In the genomic region with DNA sequence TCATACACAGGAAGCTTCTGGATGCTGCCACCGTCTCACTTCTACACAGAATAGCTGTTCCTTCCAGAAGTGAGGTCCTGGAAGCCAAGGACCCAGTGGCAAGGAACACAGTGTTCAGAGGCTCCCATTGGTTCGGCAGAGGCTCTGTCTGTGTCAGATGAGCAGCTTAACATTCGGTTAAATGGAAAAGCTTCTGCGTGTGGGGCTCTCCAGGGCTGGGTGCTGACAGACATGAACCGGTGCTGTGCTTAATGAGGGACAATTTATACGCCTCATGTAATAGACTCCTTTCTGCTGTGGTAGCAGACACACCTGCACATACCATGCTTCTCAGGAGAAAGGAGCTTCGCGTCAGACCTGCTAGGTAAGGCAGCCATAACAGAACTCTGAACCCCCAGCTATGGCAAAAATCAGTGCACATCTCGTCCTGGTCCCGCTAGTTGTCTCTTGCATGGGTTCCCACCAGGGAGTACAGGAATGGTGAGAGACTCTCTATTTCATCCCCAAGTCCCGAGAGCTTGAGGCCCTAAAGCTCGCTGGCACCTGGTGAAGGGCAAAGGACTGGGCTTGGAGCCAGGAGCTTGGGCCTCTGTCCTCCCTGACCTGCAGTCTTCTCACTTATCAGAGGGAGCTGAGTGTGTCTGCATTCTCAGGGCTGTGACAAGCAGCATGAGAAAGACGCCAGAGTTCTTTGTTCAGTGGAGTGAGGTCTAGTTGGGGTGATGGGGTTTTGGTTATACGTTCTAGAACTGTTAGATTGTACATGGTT, we compare ENCODE assay signal across 11 mouse cellular contexts.
DNase-seq lines count a peak whose midpoint lies in the region; ATAC-seq and TF ChIP-seq lines count a peak whose summit lies in the region.
"Had no signal": no experiment of that assay in that cellular context is flagged by ENCODE, and none has a peak within 500 bp of the region (broad histone marks: within the 10 kb centered on the region; RNA-seq: fewer than 3 reads in every experiment).

No protein-coding gene starts in this region.

- DNase-seq in gastrocnemius, adult 2 months = peak; percentile 34
- DNase-seq in gastrocnemius, postnatal 25 days = no peak
- DNase-seq in adrenal gland, adult 8-10 months = peak; percentile 14
- peak; percentile 13 to 19 for DNase-seq in heart, postnatal 36 days
- DNase-seq in right cerebral cortex, postnatal 25 days = no peak
- no peak for DNase-seq in urinary bladder, adult 18-20 months (ENCODE audit: low spot score in 2 of 2)
- DNase-seq in c-Kit-positive CD71-positive TER-119-positive erythroid progenitor cells, embryonic 14.5 days (ENCODE audit: low spot score) = no peak
- DNase-seq: cerebellum, adult 8-10 months; kidney, postnatal 14 days had no signal

- no peak overlapping the region for H3K4me3 ChIP-seq in gastrocnemius, adult 2 months
- H3K4me3 ChIP-seq in heart, embryonic 11.5 days (ENCODE audit: low read depth, low read length) = no peak overlapping the region
- H3K4me3 ChIP-seq: forebrain, embryonic 15.5 days had no signal

- H3K4me2 ChIP-seq in heart, embryonic 11.5 days = no peak overlapping the region
- H3K4me2 ChIP-seq: forebrain, embryonic 15.5 days had no signal

- H3K4me1 ChIP-seq in heart, embryonic 11.5 days (ENCODE audit: control insufficient read depth, insufficient read depth, low read length) = peaks cover 13% of the 10 kb centered on the region; the same call in 1 of the 2 replicates
- H3K4me1 ChIP-seq: forebrain, embryonic 15.5 days had no signal

- no peak overlapping the region for H3K27ac ChIP-seq in gastrocnemius, adult 2 months
- H3K27ac ChIP-seq in heart, embryonic 11.5 days (ENCODE audit: low read depth, low read length) = peak overlapping the region; percentile 70
- H3K27ac ChIP-seq: forebrain, embryonic 15.5 days had no signal

- intact Hi-C loops in gastrocnemius, adult 2 months (cut with DNase I) = loop anchor here (10.0 kb wide), 1 partner anchor 273 kb away; no protein-coding TSS in a partner anchor
- intact Hi-C loops in heart, postnatal 36 days (cut with DNase I) = no loop called here

- WGBS in heart, embryonic 11.5 days (ENCODE audit: insufficient replicate concordance) = 50% methylated on average over 14 of the region's 14 CpGs

- H3K9ac ChIP-seq in heart, embryonic 11.5 days (ENCODE audit: low read depth, low read length) = peak overlapping the region; percentile 3; the same call in 1 of the 2 replicates
- H3K9ac ChIP-seq: forebrain, embryonic 15.5 days had no signal

- H3K36me3 ChIP-seq in heart, embryonic 11.5 days (ENCODE audit: control insufficient read depth, insufficient read depth, low read length) = no peaks in the 10 kb centered on the region
- H3K36me3 ChIP-seq: forebrain, embryonic 15.5 days had no signal

- peak; percentile 58; the same call in 1 of the 2 replicates for ATAC-seq in heart, embryonic 11.5 days (replicated peaks; ENCODE audit: insufficient number of reproducible peaks, low FRiP score, low TSS enrichment)
- ATAC-seq: forebrain, embryonic 15.5 days had no signal

- H3K27me3 ChIP-seq in heart, embryonic 11.5 days (ENCODE audit: control insufficient read depth, insufficient read depth, low read length) = no peaks in the 10 kb centered on the region
- H3K27me3 ChIP-seq: forebrain, embryonic 15.5 days had no signal

- TF ChIP-seq CTCF in gastrocnemius, adult 2 months (IDR thresholded peaks at IDR 0.05) = no peak

- H3K9me3 ChIP-seq in heart, embryonic 11.5 days (replicated peaks; ENCODE audit: control insufficient read depth, low read length) = no peaks in the 10 kb centered on the region
- H3K9me3 ChIP-seq: forebrain, embryonic 15.5 days had no signal

Comparison
In these comparisons a context has a peak if more than half of its experiments do, and no peak if none do; other contexts are left out.
1. DNase-seq: peak in gastrocnemius, adult 2 months (single experiment), adrenal gland, adult 8-10 months (single experiment) and heart, postnatal 36 days (2 of 2); none in gastrocnemius, postnatal 25 days (single experiment), right cerebral cortex, postnatal 25 days (single experiment), urinary bladder, adult 18-20 months (0 of 2) and c-Kit-positive CD71-positive TER-119-positive erythroid progenitor cells, embryonic 14.5 days (single experiment).